Mouse (Mus musculus) liver, embryonic 16.5 days (tissue): Measurements from ENCODE around the gene Lmna. TPM values are rescaled to one million over a fixed set of nuclear protein-coding genes. Genes with fewer than 3 reads are reported as not detected.

Source experiments
- ATAC-seq: fragments of 200-750 bp; cut with Nextera tagmentation; 2 replicates; pipeline ENCODE4 v1.8.0; 2017; ENCODE audit warnings: low read depth, mild to moderate bottlenecking, moderate number of reproducible peaks, moderate library complexity
- H3K27ac ChIP-seq: fragments of 300-500 bp; sonication (generic); 2 replicates; pipeline ENCODE4 v1.5.1; 2014; ENCODE audit warnings: mild to moderate bottlenecking, low read length
- H3K27me3 ChIP-seq: fragments of 300-500 bp; sonication (generic); 2 replicates; pipeline ENCODE4 v1.6.1; 2014; ENCODE audit warnings: low read depth, low read length, mixed read lengths; ENCODE audit not compliant: control insufficient read depth, insufficient read depth
- H3K36me3 ChIP-seq: fragments of 300-500 bp; sonication (generic); 2 replicates; pipeline ENCODE4 v1.6.1; 2014; ENCODE audit warnings: mild to moderate bottlenecking; ENCODE audit not compliant: control insufficient read depth, insufficient read depth
- H3K4me1 ChIP-seq: fragments of 300-500 bp; sonication (generic); 2 replicates; pipeline ENCODE4 v1.6.1; 2014; ENCODE audit warnings: low read depth, low read length, mixed read lengths; ENCODE audit not compliant: control insufficient read depth
- H3K4me2 ChIP-seq: fragments of 300-500 bp; sonication (generic); 2 replicates; pipeline ENCODE4 v1.6.1; 2014; ENCODE audit warnings: low read depth, low read length, mixed read lengths
- H3K4me3 ChIP-seq: fragments of 300-500 bp; sonication (generic); 2 replicates; pipeline ENCODE4 v1.5.1; 2014; ENCODE audit warnings: low read depth, mild to moderate bottlenecking, low read length
- H3K9ac ChIP-seq: fragments of 300-500 bp; sonication (generic); 2 replicates; pipeline ENCODE4 v1.6.1; 2014; ENCODE audit warnings: low read depth, low read length
- H3K9me3 ChIP-seq: fragments of 300-500 bp; sonication (generic); replicated peaks from 2 replicates; pipeline ENCODE4 v1.6.1; 2016; ENCODE audit warnings: low read length; ENCODE audit not compliant: control insufficient read depth
- WGBS: fragments of 180-500 bp; shearing (Covaris S2); extraction: QIAGEN DNeasy Blood & Tissue Kit; methylation state at CpG from one replicate; pipeline ENCODE4 v1.1.7; 2014; ENCODE audit not compliant: insufficient replicate concordance; 5-methylcytosine and 5-hydroxymethylcytosine counted together
- polyA plus RNA-seq: library from polyadenylated mRNA; unstranded; fragments of >200 nt; fragmentation: Nextera tagmentation; extraction: Ambion mirVana; gene quantifications from 2 replicates; pipeline ENCODE4 v1.2.1, GENCODE M21; 2015

The Lmna gene
- polyA plus RNA-seq, 1 experiment from 2014 or later = 131 TPM

DNA sequence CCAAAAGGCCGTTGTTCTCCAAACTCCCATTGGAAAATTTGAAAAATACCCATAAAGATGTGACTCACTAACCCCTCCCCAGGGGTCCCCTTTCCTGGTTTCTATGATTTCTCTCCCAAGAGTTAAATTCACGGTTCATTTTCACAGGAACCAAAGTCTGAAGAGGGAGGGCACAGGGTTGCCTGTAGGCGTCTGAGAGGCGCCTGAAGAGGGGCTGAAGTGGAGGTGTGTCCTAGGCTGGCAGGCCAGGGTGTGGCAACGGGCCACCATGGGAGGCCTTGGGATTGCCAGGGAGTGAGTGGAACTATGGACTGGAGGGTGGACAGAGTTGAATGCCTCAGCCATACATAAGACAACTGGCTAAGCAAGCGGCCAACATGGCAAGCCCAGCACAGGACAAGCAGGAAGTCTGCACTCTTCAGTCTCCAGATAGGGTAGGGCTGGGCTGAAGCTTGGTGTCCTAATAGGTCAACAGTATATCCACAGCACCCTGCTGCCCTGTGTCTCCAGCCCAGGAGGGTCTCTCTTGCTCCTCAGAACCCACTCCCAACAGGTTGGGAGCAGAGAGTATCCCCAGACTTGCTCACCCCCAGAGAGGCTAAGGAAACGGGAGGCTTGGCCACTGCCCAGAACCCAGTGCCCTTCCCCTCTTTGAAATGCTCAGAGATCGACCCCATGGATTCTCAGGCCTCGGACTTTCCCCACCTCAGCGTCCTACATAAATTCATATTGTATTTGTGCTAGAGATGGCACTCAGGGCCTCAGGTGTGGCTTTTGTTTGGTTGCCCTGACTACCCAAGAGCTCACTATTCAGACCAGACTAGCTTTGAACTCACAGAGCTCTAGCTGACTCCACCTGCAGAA, 4.7 kb upstream of the Lmna start:
- Histone ChIP-seq H3K4me1 (peaks cover 33% of the 10 kb centered on the region), H3K4me2 (no peak overlapping the region), H3K9me3 (no peaks in the 10 kb centered on the region), H3K9ac (no peak overlapping the region), H3K36me3 (no peaks in the 10 kb centered on the region), H3K4me3 (no peak overlapping the region), H3K27ac (no peak overlapping the region), H3K27me3 (peaks cover 4% of the 10 kb centered on the region; the same call in 1 of the 2 replicates)
- ATAC-seq = no peak
- 49% methylated on average over 10 of the region's 10 CpGs for WGBS

DNA sequence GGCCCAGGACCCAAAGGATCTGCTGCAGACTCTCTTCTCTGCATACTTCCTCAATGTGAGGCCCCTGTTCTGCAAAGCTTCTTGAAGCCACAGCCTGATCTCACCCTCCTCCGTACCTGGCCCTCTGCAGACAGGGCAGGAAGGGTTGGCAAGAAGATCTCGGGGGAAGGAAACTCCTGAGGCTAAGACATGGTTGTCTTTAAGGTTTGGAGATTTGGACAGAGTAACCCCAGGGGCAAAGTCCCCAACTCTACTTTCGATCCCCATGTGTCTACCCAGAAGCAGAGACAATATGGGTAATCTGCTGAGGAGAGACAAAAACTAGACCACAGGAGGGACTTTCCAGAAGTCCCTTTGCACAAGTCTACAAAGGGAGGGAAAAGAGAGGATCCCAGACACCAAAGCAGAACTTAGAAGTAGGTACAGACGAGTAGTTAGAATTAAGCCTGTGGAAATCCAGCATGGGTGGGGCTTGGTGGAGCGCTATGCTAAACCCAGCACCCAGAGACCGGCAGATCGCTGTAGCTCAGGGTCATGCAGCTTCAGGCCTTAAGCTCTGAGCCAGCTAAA, 3.9 kb upstream of the Lmna start:
- no peak for ATAC-seq
- no peak overlapping the region for H3K4me2 ChIP-seq
- no peaks in the 10 kb centered on the region for H3K9me3 ChIP-seq
- H3K4me3 ChIP-seq = no peak overlapping the region
- no peak overlapping the region for H3K9ac ChIP-seq
- H3K36me3 ChIP-seq = no peaks in the 10 kb centered on the region
- no peak overlapping the region for H3K27ac ChIP-seq
- peaks cover 37% of the 10 kb centered on the region for H3K4me1 ChIP-seq
- peaks cover 4% of the 10 kb centered on the region; the same call in 1 of the 2 replicates for H3K27me3 ChIP-seq
- 45% methylated on average over 7 of the region's 7 CpGs for WGBS

DNA sequence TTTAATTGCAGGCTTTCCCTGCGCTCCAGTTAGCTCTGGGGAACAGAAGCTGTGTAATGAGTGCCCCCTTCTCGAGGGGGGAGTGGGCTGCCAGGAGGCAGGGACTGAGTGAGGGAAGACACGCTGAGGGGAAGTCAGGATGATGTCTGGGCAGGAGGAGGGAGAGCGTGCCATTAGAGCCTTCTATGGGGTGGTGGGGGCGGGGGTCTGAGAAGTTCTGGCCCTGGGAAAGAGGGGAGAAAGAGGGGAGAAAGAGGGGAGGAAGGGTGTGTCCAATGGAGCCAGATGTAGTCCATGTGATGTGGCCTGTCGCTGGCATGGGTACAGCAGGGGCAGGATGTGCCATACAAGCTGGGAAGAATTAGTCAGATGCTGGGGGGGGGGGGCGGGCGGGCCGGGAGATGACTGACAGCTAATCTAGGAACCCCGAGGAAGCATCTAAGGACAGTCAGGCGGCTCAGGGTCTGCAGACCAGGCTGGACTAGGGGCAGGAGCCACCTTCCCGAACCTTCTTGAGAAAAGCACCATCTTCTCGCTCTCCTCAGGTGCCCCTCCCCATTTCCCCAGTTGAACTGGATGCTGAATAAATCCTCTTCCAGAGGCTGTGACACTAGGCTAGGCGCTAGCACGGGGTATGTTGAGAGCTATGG, 3.3 kb upstream of the Lmna start:
- no peak overlapping the region for H3K4me2 ChIP-seq
- H3K27me3 ChIP-seq = peaks cover 4% of the 10 kb centered on the region; the same call in 1 of the 2 replicates
- H3K4me1 ChIP-seq = peaks cover 37% of the 10 kb centered on the region

DNA sequence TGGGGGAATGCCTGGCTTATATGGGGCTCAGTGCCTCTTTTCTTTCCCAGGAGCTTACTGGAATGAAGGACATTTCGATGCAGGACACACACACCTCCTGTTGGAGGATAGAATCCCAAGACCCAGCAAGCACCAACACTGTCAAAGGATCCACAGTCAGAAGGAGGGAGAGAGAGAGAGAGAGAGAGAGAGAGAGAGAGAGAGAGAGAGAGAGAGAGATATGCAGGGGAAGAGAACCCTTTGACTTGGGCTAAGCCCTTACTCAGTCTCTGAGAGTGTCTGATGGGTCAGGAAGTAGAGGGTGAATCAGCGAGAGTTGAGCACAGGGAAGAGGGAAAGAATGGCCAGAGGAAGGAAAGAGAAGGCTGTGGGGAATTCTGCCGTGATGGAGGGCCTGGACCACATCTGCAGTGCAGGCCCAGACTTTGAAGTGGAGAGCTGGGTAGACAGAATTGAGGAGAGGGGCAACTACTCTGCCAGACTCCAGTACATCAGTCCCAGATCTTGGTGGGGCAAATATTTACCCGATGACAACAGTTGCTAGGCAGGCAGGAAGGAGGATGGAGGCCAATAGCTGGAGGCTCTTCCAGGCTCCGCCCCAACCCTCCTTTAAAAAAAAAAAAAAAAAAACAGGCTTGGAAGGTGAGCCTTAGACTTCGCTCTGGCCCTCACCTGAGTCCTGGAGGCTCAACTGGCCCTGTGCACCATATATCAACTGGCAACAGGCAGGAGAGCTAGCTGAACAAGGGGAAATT, 2.6 kb upstream of the Lmna start:
- no peaks in the 10 kb centered on the region for H3K9me3 ChIP-seq
- H3K27me3 ChIP-seq = 0 out of 2 replicates have a peak, but pooled peaks cover 4% of the 10 kb centered on the region
- H3K4me1 ChIP-seq = peaks cover 37% of the 10 kb centered on the region
- no peak overlapping the region for H3K4me2 ChIP-seq
- H3K4me3 ChIP-seq = no peak overlapping the region
- no peak overlapping the region for H3K27ac ChIP-seq
- 39% methylated on average over 6 of the region's 6 CpGs for WGBS
- H3K36me3 ChIP-seq = no peaks in the 10 kb centered on the region
- ATAC-seq = no peak
- H3K9ac ChIP-seq = no peak overlapping the region

More for the DNA sequence above, 3.3 kb upstream of the Lmna start:
- no peak for ATAC-seq
- 27% methylated on average over 12 of the region's 15 CpGs for WGBS
- Histone ChIP-seq H3K4me3 (no peak overlapping the region), H3K27ac (no peak overlapping the region), H3K9ac (no peak overlapping the region), H3K36me3 (no peaks in the 10 kb centered on the region), H3K9me3 (no peaks in the 10 kb centered on the region)

DNA sequence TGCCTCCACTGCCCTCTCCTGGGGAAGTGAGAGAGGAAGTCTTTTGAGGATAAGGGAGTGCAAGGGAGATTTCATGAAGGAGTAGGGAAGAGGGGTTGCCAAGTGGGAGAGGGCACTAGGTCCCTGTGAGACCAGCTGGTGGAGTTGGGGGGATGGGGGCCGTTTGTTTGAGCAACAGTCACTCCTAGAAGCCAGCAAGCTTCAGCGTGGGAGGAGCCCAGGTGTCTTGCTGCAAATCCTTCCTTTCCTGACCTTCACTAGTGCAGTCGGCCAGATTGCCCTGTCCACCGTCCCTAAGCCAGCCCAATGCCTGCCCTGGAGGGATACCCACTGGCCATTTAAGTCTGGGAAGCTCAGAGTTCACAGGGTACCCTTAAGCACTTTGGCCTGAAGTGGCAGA, 1.8 kb upstream of the Lmna start:
- no peaks in the 10 kb centered on the region for H3K36me3 ChIP-seq
- no peak overlapping the region for H3K4me3 ChIP-seq
- H3K4me2 ChIP-seq = no peak overlapping the region
- 0 out of 2 replicates have a peak, but pooled peaks cover 4% of the 10 kb centered on the region for H3K27me3 ChIP-seq
- H3K27ac ChIP-seq = no peak overlapping the region
- no peak for ATAC-seq
- 29% methylated on average over 4 of the region's 4 CpGs for WGBS
- H3K4me1 ChIP-seq = peaks cover 37% of the 10 kb centered on the region
- no peaks in the 10 kb centered on the region for H3K9me3 ChIP-seq
- no peak overlapping the region for H3K9ac ChIP-seq

DNA sequence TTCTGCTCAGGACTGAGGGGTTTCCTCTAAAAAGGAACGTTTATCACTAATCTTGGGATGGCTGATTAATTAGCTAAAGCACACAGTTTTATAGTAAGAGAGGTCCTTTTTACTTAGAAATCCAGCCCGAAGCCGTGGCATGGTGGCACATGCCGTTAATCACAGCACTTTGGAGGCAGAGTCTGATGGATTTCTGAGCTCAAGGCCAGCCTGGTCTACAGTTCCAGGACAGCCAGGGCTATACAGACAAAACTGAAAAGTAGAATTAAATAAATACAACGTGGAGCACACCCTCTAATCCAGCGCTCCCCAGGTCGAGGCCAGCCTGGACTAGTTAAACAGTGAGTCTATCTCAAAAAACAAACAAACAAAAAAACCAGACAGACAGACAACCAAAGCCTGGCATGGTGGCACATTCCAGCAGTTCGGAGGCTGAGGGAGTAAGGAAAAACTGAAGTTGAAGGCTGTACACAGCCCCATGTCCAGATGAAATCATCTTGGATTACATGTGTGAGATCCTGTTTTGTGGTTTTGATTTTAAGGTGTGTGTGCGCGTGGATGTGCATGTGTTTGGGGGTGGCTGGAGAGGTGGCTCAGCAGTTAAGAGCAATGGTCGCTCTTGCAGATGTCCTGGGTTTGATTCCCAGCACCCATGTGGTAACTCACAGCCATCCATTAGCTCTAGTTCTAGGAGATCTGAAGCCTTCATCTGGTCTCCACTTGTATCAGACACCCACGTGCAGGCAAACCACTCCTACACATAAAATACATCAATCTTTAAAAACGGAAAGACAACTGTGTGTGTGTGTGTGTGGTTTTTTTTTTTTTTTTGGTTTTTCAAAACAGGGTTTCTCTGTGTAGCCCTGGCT, 899 bp upstream of the Lmna start:
- peak overlapping the region; percentile 65 for H3K4me2 ChIP-seq
- H3K27me3 ChIP-seq = 0 out of 2 replicates have a peak, but pooled peaks cover 4% of the 10 kb centered on the region
- no peaks in the 10 kb centered on the region for H3K36me3 ChIP-seq
- no peaks in the 10 kb centered on the region for H3K9me3 ChIP-seq
- WGBS = 38% methylated on average over 13 of the region's 13 CpGs
- no peak for ATAC-seq
- H3K9ac ChIP-seq = peak overlapping the region; percentile 24; the same call in 1 of the 2 replicates
- H3K27ac ChIP-seq = peak overlapping the region; percentile 76
- H3K4me3 ChIP-seq = peak overlapping the region; percentile 54
- peaks cover 37% of the 10 kb centered on the region for H3K4me1 ChIP-seq

DNA sequence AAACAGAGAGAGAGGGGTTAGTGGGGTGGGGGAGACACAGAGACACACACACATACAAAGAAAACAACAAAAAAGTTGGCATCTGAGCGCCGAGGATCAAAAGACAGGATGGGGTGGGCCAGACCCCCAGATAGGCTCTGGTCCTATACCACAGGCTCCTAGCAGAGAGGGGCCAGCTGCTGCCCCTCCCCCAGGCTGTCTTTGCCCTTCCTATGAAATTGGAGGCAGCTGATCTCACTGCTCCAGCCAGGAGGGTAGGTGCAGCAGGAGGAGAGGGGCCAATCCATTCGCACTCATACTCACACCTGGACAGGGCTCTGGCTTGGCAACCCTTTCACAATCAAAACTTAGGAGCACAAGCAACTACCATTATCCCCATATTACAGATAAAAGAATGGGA, 506 bp downstream of the Lmna start:
- Histone ChIP-seq H3K27ac (peak overlapping the region; percentile 76; the same call in 1 of the 2 replicates), H3K9ac (peak overlapping the region; percentile 34), H3K4me1 (peaks cover 36% of the 10 kb centered on the region), H3K4me2 (peak overlapping the region; percentile 65), H3K36me3 (no peaks in the 10 kb centered on the region), H3K4me3 (peak overlapping the region; percentile 54), H3K27me3 (0 out of 2 replicates have a peak, but pooled peaks cover 3% of the 10 kb centered on the region), H3K9me3 (no peaks in the 10 kb centered on the region)
- ATAC-seq = no peak
- WGBS = 49% methylated on average over 3 of the region's 3 CpGs

DNA sequence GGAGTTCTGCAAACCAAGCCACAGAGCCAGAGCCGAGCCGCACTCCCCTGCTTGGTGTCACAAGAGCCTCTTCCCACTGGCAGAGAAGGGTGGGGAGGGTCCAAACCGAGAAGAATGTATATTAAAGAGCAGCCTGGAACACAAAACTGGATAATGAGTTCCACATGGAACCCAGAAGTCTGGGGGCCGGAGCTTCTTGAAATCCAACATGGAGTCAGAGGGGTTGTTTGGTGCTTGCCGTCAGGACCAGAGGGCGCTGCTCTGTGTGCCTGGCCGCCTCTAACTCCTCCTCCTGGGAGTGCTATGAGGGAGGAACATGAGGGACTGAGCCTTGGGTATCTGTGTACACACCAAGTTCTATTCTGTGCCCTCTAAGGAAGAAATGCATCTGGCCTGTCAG, 4.0 kb downstream of the Lmna start:
- Histone ChIP-seq H3K9ac (no peak overlapping the region), H3K4me2 (no peak overlapping the region), H3K27ac (no peak overlapping the region), H3K9me3 (no peaks in the 10 kb centered on the region), H3K27me3 (no peaks in the 10 kb centered on the region), H3K4me3 (no peak overlapping the region), H3K4me1 (peaks cover 39% of the 10 kb centered on the region), H3K36me3 (no peaks in the 10 kb centered on the region)
- WGBS = 52% methylated on average over 7 of the region's 7 CpGs
- no peak for ATAC-seq
